In the genomic region with DNA sequence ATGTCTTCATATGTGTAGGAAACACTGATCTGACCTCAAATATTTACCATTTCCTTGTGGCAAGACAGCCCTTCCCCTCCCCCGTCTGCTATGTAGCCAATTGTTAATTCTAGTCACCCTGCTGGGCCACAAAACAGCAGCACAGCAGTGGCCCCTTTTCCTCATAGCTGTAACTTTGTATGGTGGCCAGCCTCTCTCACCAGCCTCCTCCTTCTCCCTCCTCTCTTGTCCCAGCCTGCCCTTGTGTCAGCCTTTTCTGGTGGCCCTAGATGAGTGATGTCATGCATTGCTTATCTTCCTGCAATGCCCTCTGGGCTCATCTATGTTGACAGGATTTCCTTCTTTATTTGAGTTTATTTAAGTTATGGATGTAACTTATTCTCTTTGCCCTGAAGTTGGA, we compare ENCODE assay signal across 19 mouse cellular contexts. TPM values are rescaled to one million over a fixed set of nuclear protein-coding genes. Genes with fewer than 3 reads are reported as not detected.
DNase-seq lines count a peak whose midpoint lies in the region; ATAC-seq lines count a peak whose summit lies in the region.
"Had no signal": no experiment of that assay in that cellular context is flagged by ENCODE, and none has a peak within 500 bp of the region (broad histone marks: within the 10 kb centered on the region; RNA-seq: fewer than 3 reads in every experiment).

No protein-coding gene starts in this region.

- H3K4me1 ChIP-seq in forebrain, embryonic 11.5 days (replicated peaks; ENCODE audit: control insufficient read depth, insufficient read depth, low read length): peaks cover 3% of the 10 kb centered on the region; the same call in 1 of the 2 replicates
- peaks cover 40% of the 10 kb centered on the region for H3K4me1 ChIP-seq in forebrain, embryonic 10.5 days
- peaks cover 48% of the 10 kb centered on the region for H3K4me1 ChIP-seq in limb, embryonic 10.5 days
- peaks cover 11% of the 10 kb centered on the region; the same call in 1 of the 2 replicates for H3K4me1 ChIP-seq in liver, embryonic 15.5 days (replicated peaks)
- H3K4me1 ChIP-seq in midbrain, embryonic 16.5 days (ENCODE audit: control insufficient read depth, insufficient read depth, low read length): no peaks in the 10 kb centered on the region; the same call in 1 of the 2 replicates

- no peaks in the 10 kb centered on the region for H3K9me3 ChIP-seq in forebrain, embryonic 11.5 days (ENCODE audit: control insufficient read depth, low read length)
- H3K9me3 ChIP-seq in forebrain, embryonic 10.5 days: no peaks in the 10 kb centered on the region
- no peaks in the 10 kb centered on the region for H3K9me3 ChIP-seq in limb, embryonic 10.5 days (replicated peaks)
- H3K9me3 ChIP-seq in liver, embryonic 15.5 days (replicated peaks): no peaks in the 10 kb centered on the region
- H3K9me3 ChIP-seq in midbrain, embryonic 16.5 days (replicated peaks; ENCODE audit: control insufficient read depth, low read length, poor library complexity, severe bottlenecking): no peaks in the 10 kb centered on the region
- H3K9me3 ChIP-seq: heart, embryonic 15.5 days had no signal

- WGBS in forebrain, embryonic 11.5 days: 22% methylated on average over 1 of the region's 1 CpGs
- 11% methylated on average over 1 of the region's 1 CpGs for WGBS in forebrain, embryonic 10.5 days
- WGBS in limb, embryonic 10.5 days: 56% methylated on average over 1 of the region's 1 CpGs
- 22% methylated on average over 1 of the region's 1 CpGs for WGBS in liver, embryonic 15.5 days (ENCODE audit: insufficient replicate concordance)
- whole genome bisulfite sequencing in midbrain, embryonic 16.5 days: 29% methylated on average over 1 of the region's 1 CpGs

- H3K27ac ChIP-seq in forebrain, embryonic 11.5 days (ENCODE audit: low read depth, low read length): no peak overlapping the region
- H3K27ac ChIP-seq in forebrain, embryonic 10.5 days: no peak overlapping the region
- H3K27ac ChIP-seq in limb, embryonic 10.5 days: peak overlapping the region; percentile 75; the same call in 1 of the 2 replicates
- H3K27ac ChIP-seq in liver, embryonic 15.5 days (replicated peaks): 0 out of 2 replicates have a peak overlapping the region, but pooled peaks have one; percentile 69
- H3K27ac ChIP-seq in midbrain, embryonic 16.5 days (ENCODE audit: low read length): no peak overlapping the region
- H3K27ac ChIP-seq: gastrocnemius, adult 2 months; heart, adult 2 months; heart, embryonic 15.5 days had no signal

- no peak overlapping the region for H3K4me3 ChIP-seq in forebrain, embryonic 11.5 days (ENCODE audit: low read depth, low read length)
- H3K4me3 ChIP-seq in forebrain, embryonic 10.5 days: no peak overlapping the region
- H3K4me3 ChIP-seq in limb, embryonic 10.5 days: peak overlapping the region; percentile 37
- H3K4me3 ChIP-seq in liver, embryonic 15.5 days (replicated peaks): peak overlapping the region; percentile 41
- no peak overlapping the region for H3K4me3 ChIP-seq in midbrain, embryonic 16.5 days (ENCODE audit: low read depth, low read length)
- H3K4me3 ChIP-seq: gastrocnemius, adult 2 months; heart, adult 2 months; heart, embryonic 15.5 days had no signal

- H3K36me3 ChIP-seq in forebrain, embryonic 11.5 days (ENCODE audit: control insufficient read depth, insufficient read depth, low read length): no peaks in the 10 kb centered on the region
- H3K36me3 ChIP-seq in forebrain, embryonic 10.5 days (replicated peaks): no peaks in the 10 kb centered on the region
- no peaks in the 10 kb centered on the region for H3K36me3 ChIP-seq in limb, embryonic 10.5 days
- H3K36me3 ChIP-seq in liver, embryonic 15.5 days (replicated peaks): no peaks in the 10 kb centered on the region
- H3K36me3 ChIP-seq in midbrain, embryonic 16.5 days (ENCODE audit: control insufficient read depth, insufficient read depth, low read length): no peaks in the 10 kb centered on the region
- H3K36me3 ChIP-seq: heart, embryonic 15.5 days had no signal

- no peak overlapping the region for H3K4me2 ChIP-seq in forebrain, embryonic 11.5 days (ENCODE audit: low read depth, low read length, severe bottlenecking)
- peak overlapping the region; percentile 39 for H3K4me2 ChIP-seq in liver, embryonic 15.5 days
- H3K4me2 ChIP-seq in midbrain, embryonic 16.5 days (ENCODE audit: low read length): no peak overlapping the region
- H3K4me2 ChIP-seq: heart, embryonic 15.5 days; midbrain, embryonic 11.5 days had no signal

- H3K27me3 ChIP-seq in forebrain, embryonic 11.5 days (ENCODE audit: control insufficient read depth, insufficient read depth, low read length): peaks cover 4% of the 10 kb centered on the region; the same call in 1 of the 2 replicates
- H3K27me3 ChIP-seq in forebrain, embryonic 10.5 days (ENCODE audit: poor library complexity, severe bottlenecking): peaks cover 51% of the 10 kb centered on the region
- H3K27me3 ChIP-seq in limb, embryonic 10.5 days (ENCODE audit: low read depth, poor library complexity, severe bottlenecking): peaks cover 57% of the 10 kb centered on the region
- no peaks in the 10 kb centered on the region; the same call in 1 of the 2 replicates for H3K27me3 ChIP-seq in liver, embryonic 15.5 days
- H3K27me3 ChIP-seq in midbrain, embryonic 16.5 days (ENCODE audit: control insufficient read depth, insufficient read depth, low read depth, low read length): 0 out of 2 replicates have a peak, but pooled peaks cover 5% of the 10 kb centered on the region

- ATAC-seq in forebrain, embryonic 11.5 days (replicated peaks; ENCODE audit: low FRiP score): 0 out of 2 replicates have a peak, but pooled peaks have one; percentile 12
- ATAC-seq in liver, embryonic 15.5 days (ENCODE audit: insufficient read depth): no peak
- no peak for ATAC-seq in midbrain, embryonic 16.5 days
- ATAC-seq: forebrain, embryonic 16.5 days had no signal

- DNase-seq in forebrain, embryonic 11.5 days (ENCODE audit: low spot score): no peak
- DNase-seq in forebrain, embryonic 10.5 days (ENCODE audit: extremely low spot score, low spot score): no peak
- DNase-seq in R1 (ENCODE audit: low read depth, low spot score): peak; percentile 35
- DNase-seq in limb, embryonic 10.5 days (ENCODE audit: low spot score): no peak
- DNase-seq in retina, embryonic 14.5 days (ENCODE audit: low spot score): no peak
- DNase-seq in kidney, adult 9 months: no peak
- DNase-seq: adrenal gland, postnatal 36 days; cerebellum, postnatal 14 days; gastrocnemius, adult 2 months; heart, adult 2 months; kidney, postnatal 10 days; lung, adult 18-20 months; spleen, adult 18-20 months; thymus, adult 18-20 months had no signal

- no peak overlapping the region for H3K9ac ChIP-seq in forebrain, embryonic 11.5 days (ENCODE audit: low read length)
- no peak overlapping the region for H3K9ac ChIP-seq in liver, embryonic 15.5 days
- no peak overlapping the region for H3K9ac ChIP-seq in midbrain, embryonic 16.5 days (ENCODE audit: low read depth, low read length)
- H3K9ac ChIP-seq: heart, embryonic 15.5 days had no signal

RNA-seq across cellular contexts. Expression of gene Stra6l, which starts 1.0 kb away (rescaled TPM):
- polyA plus RNA-seq in forebrain, embryonic 11.5 days (2014; fragmentation: Nextera tagmentation; extraction: Ambion mirVana): 0.37 and 0.56 TPM in 2 replicates
- 0.07 and 0.16 TPM in 2 replicates for polyA plus RNA-seq in forebrain, embryonic 10.5 days (2016; fragmentation: Nextera tagmentation; extraction: Ambion mirVana)
- polyA plus RNA-seq in limb, embryonic 10.5 days (2016; fragmentation: Nextera tagmentation; extraction: Ambion mirVana): 0.83 and 1.7 TPM in 2 replicates
- 5.9 and 7.2 TPM in 2 replicates for polyA plus RNA-seq in liver, embryonic 15.5 days (2015; fragmentation: Nextera tagmentation; extraction: Ambion mirVana)
- polyA plus RNA-seq in midbrain, embryonic 16.5 days (2015; fragmentation: Nextera tagmentation; extraction: Ambion mirVana): 1.0 and 1.2 TPM in 2 replicates

RNA-seq across cellular contexts. Expression of gene Igfbpl1, which starts 22.7 kb away (rescaled TPM):
- polyA plus RNA-seq in forebrain, embryonic 11.5 days (2014; fragmentation: Nextera tagmentation; extraction: Ambion mirVana): 83.2 and 84.0 TPM in 2 replicates
- 16.7 and 18.7 TPM in 2 replicates for polyA plus RNA-seq in forebrain, embryonic 10.5 days (2016; fragmentation: Nextera tagmentation; extraction: Ambion mirVana)
- 0.28 and 0.48 TPM in 2 replicates for polyA plus RNA-seq in limb, embryonic 10.5 days (2016; fragmentation: Nextera tagmentation; extraction: Ambion mirVana)
- polyA plus RNA-seq in liver, embryonic 15.5 days (2015; fragmentation: Nextera tagmentation; extraction: Ambion mirVana): not detected in 2 replicates
- 33.4 and 39.5 TPM in 2 replicates for polyA plus RNA-seq in midbrain, embryonic 16.5 days (2015; fragmentation: Nextera tagmentation; extraction: Ambion mirVana)

RNA-seq across cellular contexts. Expression of gene Ccdc180, which starts 40.7 kb away (rescaled TPM):
- 0.07 and 0.17 TPM in 2 replicates for polyA plus RNA-seq in forebrain, embryonic 11.5 days (2014; fragmentation: Nextera tagmentation; extraction: Ambion mirVana)
- 0.09 TPM in 1 of 2 replicates, not detected in the other for polyA plus RNA-seq in forebrain, embryonic 10.5 days (2016; fragmentation: Nextera tagmentation; extraction: Ambion mirVana)
- polyA plus RNA-seq in limb, embryonic 10.5 days (2016; fragmentation: Nextera tagmentation; extraction: Ambion mirVana): not detected in 2 replicates
- 0.06 and 0.07 TPM in 2 replicates for polyA plus RNA-seq in liver, embryonic 15.5 days (2015; fragmentation: Nextera tagmentation; extraction: Ambion mirVana)
- polyA plus RNA-seq in midbrain, embryonic 16.5 days (2015; fragmentation: Nextera tagmentation; extraction: Ambion mirVana): 0.39 and 0.59 TPM in 2 replicates
- polyA plus RNA-seq: midbrain, embryonic 11.5 days had no signal

RNA-seq across cellular contexts. Expression of gene Aldh1b1, which starts 50.6 kb away (rescaled TPM):
- polyA plus RNA-seq in forebrain, embryonic 11.5 days (2014; fragmentation: Nextera tagmentation; extraction: Ambion mirVana): 5.0 and 5.2 TPM in 2 replicates
- polyA plus RNA-seq in forebrain, embryonic 10.5 days (2016; fragmentation: Nextera tagmentation; extraction: Ambion mirVana): 3.6 and 4.3 TPM in 2 replicates
- 2.5 and 2.9 TPM in 2 replicates for polyA plus RNA-seq in limb, embryonic 10.5 days (2016; fragmentation: Nextera tagmentation; extraction: Ambion mirVana)
- 84.6 and 101 TPM in 2 replicates for polyA plus RNA-seq in liver, embryonic 15.5 days (2015; fragmentation: Nextera tagmentation; extraction: Ambion mirVana)
- polyA plus RNA-seq in midbrain, embryonic 16.5 days (2015; fragmentation: Nextera tagmentation; extraction: Ambion mirVana): 22.7 and 24.2 TPM in 2 replicates

Comparison
In these comparisons a context has a peak if more than half of its experiments do, and no peak if none do; other contexts are left out.
1. H3K27ac ChIP-seq: peak in limb, embryonic 10.5 days (single experiment) and liver, embryonic 15.5 days (single experiment); none in forebrain, embryonic 11.5 days (single experiment), forebrain, embryonic 10.5 days (single experiment) and midbrain, embryonic 16.5 days (single experiment).
2. H3K4me3 ChIP-seq: peak in limb, embryonic 10.5 days (single experiment) and liver, embryonic 15.5 days (single experiment); none in forebrain, embryonic 11.5 days (single experiment), forebrain, embryonic 10.5 days (single experiment) and midbrain, embryonic 16.5 days (single experiment).
3. RNA of gene Igfbpl1, which starts 22.7 kb away (polyA plus RNA-seq): 83.2 to 84.0 TPM in forebrain, embryonic 11.5 days, 33.4 to 39.5 TPM in midbrain, embryonic 16.5 days and 16.7 to 18.7 TPM in forebrain, embryonic 10.5 days; 0.28 to 0.48 TPM in limb, embryonic 10.5 days and not detected in liver, embryonic 15.5 days; every median in the first group is over 10 times any median in the second.